In genomic region chr5:125466483-125466882, GRCm38 (mm10) we compare ENCODE assay signal across 8 mouse cellular contexts. TPM values are rescaled to one million over a fixed set of nuclear protein-coding genes. Genes with fewer than 3 reads are reported as not detected.
DNase-seq lines count a peak whose midpoint lies in the region; ATAC-seq lines count a peak whose summit lies in the region.
"Had no signal": no experiment of that assay in that cellular context is flagged by ENCODE, and none has a peak within 500 bp of the region (broad histone marks: within the 10 kb centered on the region; RNA-seq: fewer than 3 reads in every experiment).

No protein-coding gene starts in this region.

- peak; percentile 52 to 60 for DNase-seq in kidney, adult 8-10 months
- no peak for DNase-seq in kidney, postnatal 10 days
- peak; percentile 32 to 60 for DNase-seq in kidney, postnatal 36 days
- DNase-seq in cerebellum, postnatal 25 days: no peak
- DNase-seq in lung, postnatal 4 days: no peak
- DNase-seq: thymus, postnatal 4 days had no signal

- H3K27ac ChIP-seq in embryonic facial prominence, embryonic 13.5 days: no peak overlapping the region
- H3K27ac ChIP-seq in midbrain, embryonic 15.5 days: peak overlapping the region; percentile 73; the same call in 1 of the 2 replicates

- H3K27me3 ChIP-seq in embryonic facial prominence, embryonic 13.5 days: no peaks in the 10 kb centered on the region
- H3K27me3 ChIP-seq in midbrain, embryonic 15.5 days (replicated peaks): no peaks in the 10 kb centered on the region

- H3K9me3 ChIP-seq in embryonic facial prominence, embryonic 13.5 days: no peaks in the 10 kb centered on the region
- H3K9me3 ChIP-seq in midbrain, embryonic 15.5 days: no peaks in the 10 kb centered on the region

- H3K4me1 ChIP-seq in embryonic facial prominence, embryonic 13.5 days: peaks cover 6% of the 10 kb centered on the region
- H3K4me1 ChIP-seq in midbrain, embryonic 15.5 days: peaks cover 7% of the 10 kb centered on the region

- H3K4me2 ChIP-seq in embryonic facial prominence, embryonic 13.5 days: peak overlapping the region; percentile 59
- no peak overlapping the region for H3K4me2 ChIP-seq in midbrain, embryonic 15.5 days

- H3K9ac ChIP-seq in embryonic facial prominence, embryonic 13.5 days: no peak overlapping the region
- no peak overlapping the region for H3K9ac ChIP-seq in midbrain, embryonic 15.5 days

- no peaks in the 10 kb centered on the region for H3K36me3 ChIP-seq in embryonic facial prominence, embryonic 13.5 days
- H3K36me3 ChIP-seq in midbrain, embryonic 15.5 days (replicated peaks): no peaks in the 10 kb centered on the region

- peak overlapping the region; percentile 42; the same call in 1 of the 2 replicates for H3K4me3 ChIP-seq in embryonic facial prominence, embryonic 13.5 days
- H3K4me3 ChIP-seq in midbrain, embryonic 15.5 days: no peak overlapping the region

- no peak for ATAC-seq in embryonic facial prominence, embryonic 13.5 days (ENCODE audit: insufficient number of reproducible peaks, insufficient read depth, low FRiP score, low TSS enrichment, low read depth)
- no peak for ATAC-seq in midbrain, embryonic 15.5 days (replicated peaks)

- WGBS in embryonic facial prominence, embryonic 13.5 days: 89% methylated on average over 5 of the region's 5 CpGs
- 92% methylated on average over 5 of the region's 5 CpGs for WGBS in midbrain, embryonic 15.5 days

RNA-seq across cellular contexts. Expression of gene Aacs, which starts 9.1 kb away (rescaled TPM):
- polyA plus RNA-seq in embryonic facial prominence, embryonic 13.5 days (2015; fragmentation: Nextera tagmentation; extraction: Ambion mirVana): 36.8 and 38.1 TPM in 2 replicates
- 95.9 and 96.0 TPM in 2 replicates for polyA plus RNA-seq in midbrain, embryonic 15.5 days (2015; fragmentation: Nextera tagmentation; extraction: Ambion mirVana)

RNA-seq across cellular contexts. Expression of gene Bri3bp, which starts 25.1 kb away (rescaled TPM):
- 33.5 and 36.1 TPM in 2 replicates for polyA plus RNA-seq in embryonic facial prominence, embryonic 13.5 days (2015; fragmentation: Nextera tagmentation; extraction: Ambion mirVana)
- polyA plus RNA-seq in midbrain, embryonic 15.5 days (2015; fragmentation: Nextera tagmentation; extraction: Ambion mirVana): 36.4 and 37.9 TPM in 2 replicates

RNA-seq across cellular contexts. Expression of gene Dhx37, which starts 32.6 kb away (rescaled TPM):
- 13.9 and 14.7 TPM in 2 replicates for polyA plus RNA-seq in embryonic facial prominence, embryonic 13.5 days (2015; fragmentation: Nextera tagmentation; extraction: Ambion mirVana)
- 14.2 and 14.8 TPM in 2 replicates for polyA plus RNA-seq in midbrain, embryonic 15.5 days (2015; fragmentation: Nextera tagmentation; extraction: Ambion mirVana)

Comparison
In these comparisons a context has a peak if more than half of its experiments do, and no peak if none do; other contexts are left out.
1. DNase-seq: peak in kidney, adult 8-10 months (2 of 2) and kidney, postnatal 36 days (2 of 2); none in kidney, postnatal 10 days (single experiment), cerebellum, postnatal 25 days (0 of 2) and lung, postnatal 4 days (0 of 2).